Mouse (Mus musculus): ENCODE data around the gene Tec. TPM values are rescaled to one million over a fixed set of nuclear protein-coding genes. Genes with fewer than 3 reads are reported as not detected.

The Tec gene
- total RNA-seq (2015; ENCODE audit: low replicate concordance) (2.5 and 10.8 TPM in 2 replicates), total RNA-seq (2017; ENCODE audit: low replicate concordance) (2.4 and 5.7 TPM in 2 replicates)

DNA sequence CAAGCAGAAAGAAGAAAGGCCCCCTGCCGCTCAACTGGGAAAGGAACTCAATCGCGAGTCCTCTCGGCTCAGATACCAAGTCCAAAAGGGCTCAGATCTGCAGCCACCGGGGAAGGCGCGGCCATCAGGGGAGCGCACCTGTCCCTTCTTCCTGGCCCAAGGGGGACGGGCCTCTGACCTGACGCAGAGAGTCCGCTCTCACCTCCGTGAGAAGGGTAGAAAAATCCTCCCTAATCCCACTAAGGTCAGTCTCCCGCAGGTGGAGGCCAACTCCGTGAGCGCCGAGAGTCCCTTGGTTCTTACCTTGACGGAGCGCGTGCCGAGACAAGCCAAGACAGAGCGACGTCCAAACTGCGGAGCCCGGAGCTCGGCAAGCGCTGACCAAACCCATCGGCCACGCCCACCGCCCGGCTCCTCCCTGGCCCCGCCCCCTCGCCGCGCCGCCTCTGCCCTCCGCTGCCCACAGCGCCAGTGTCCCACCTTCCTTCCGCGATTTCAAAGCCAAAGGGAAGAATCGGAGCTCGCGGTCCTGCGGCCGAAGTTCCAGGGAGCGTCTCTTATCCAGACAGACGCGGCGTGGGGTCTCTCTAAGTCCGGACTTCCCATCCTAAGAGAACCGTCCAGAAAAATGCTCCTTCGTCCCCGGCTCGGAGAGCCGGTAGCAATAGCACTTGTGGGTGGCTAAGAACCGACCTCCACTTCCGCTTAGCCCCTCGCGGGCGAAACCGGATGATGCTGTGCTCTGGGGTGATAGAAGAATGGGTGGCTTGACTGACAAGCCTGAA lies at the start of gene Tec:
TSS of gene Tec (minus strand) at position 393 of the 785 bp plus-strand sequence.
- peak; percentile 91 for ATAC-seq (replicated peaks; ENCODE audit: low FRiP score, poor library complexity, severe bottlenecking)

DNA sequence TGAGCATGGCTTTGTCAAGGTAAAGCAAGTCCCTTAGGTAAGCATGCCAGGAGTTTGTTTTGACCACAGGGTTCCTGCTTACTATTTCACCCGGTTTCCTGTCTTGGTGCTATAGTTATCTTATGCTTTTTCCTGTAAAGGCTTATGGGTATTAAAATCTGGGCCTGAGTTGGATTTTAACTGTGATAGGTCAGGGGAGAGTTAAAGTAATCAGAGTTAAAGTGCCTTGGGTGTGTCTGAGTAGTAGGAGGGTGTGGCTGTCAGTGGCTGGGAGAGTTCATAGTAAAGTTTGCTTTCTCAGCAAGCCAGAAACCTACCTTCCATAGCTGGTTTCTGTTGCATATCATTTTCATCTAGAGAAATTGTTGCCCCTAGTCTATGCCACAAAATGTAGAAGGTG lies 48.6 kb upstream of the Tec start:
- ATAC-seq (replicated peaks; ENCODE audit: low FRiP score, poor library complexity, severe bottlenecking) = no peak

DNA sequence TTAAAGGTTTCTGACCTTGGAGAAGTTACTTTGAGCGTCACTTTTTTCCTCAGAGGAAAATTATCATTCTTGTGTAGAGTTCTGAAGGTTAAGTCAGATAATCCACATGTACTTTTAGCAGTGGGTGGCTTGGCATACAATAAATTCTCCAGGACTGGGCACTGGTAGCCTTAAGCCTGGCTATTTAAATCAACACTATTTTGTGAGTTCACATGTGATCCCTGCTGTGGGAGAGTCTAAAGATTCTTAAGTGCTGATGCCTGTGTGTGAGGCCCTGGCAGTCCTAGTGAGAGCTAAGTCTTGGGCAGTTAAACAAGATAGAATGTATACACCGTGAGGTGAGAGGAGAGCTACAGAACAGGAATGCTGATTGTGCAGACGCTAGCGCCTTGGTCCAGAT lies 47.8 kb upstream of the Tec start:
- ATAC-seq (replicated peaks; ENCODE audit: low FRiP score, poor library complexity, severe bottlenecking) = no peak

DNA sequence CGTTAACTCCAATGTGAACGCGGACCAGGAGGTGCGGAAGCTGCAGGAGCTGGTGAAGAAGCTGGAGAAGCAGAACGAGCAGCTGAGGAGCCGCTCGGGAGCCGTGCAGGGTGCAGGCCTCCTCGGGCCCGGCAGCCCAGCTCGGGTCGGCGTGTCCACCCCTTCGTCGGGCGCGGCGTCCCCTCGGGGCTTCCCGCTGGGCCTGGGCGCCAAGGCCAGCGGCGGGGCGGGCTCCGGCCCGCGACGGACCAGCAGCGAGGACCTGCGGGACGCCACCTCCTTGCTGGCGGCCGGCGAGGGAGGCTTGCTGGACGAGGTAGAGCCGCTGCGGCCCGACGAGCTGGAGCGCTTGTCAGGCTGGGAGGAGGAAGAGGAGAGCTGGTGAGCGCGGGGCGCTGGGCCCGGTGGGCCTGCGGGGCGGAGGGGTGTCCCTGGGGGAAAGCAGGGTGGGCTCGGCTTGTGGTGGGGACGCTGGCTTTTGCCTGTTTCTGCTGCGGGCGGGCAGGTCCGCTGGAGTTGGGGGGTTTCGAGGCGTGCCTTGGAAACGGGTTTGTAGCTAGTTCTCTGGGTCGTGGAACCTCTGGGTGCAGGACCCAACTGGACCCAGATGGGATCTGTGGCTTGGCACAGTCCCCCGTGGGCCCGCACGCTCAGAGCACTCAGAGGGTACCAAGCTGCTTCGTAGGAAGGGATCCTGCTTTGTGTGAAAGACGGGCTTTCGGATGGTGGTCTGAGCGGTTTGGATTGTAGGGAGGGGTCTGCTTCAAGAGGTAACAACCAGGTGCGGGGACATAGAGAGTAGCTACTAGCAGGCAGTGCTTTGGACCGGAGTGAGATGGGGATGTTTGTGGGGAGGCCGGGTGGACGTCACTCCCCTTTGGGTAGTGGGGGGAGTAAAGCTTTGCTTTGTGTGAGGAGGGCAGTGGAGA lies 46.6 kb upstream of the Tec start:
- no peak for ATAC-seq (replicated peaks; ENCODE audit: low FRiP score, poor library complexity, severe bottlenecking)

DNA sequence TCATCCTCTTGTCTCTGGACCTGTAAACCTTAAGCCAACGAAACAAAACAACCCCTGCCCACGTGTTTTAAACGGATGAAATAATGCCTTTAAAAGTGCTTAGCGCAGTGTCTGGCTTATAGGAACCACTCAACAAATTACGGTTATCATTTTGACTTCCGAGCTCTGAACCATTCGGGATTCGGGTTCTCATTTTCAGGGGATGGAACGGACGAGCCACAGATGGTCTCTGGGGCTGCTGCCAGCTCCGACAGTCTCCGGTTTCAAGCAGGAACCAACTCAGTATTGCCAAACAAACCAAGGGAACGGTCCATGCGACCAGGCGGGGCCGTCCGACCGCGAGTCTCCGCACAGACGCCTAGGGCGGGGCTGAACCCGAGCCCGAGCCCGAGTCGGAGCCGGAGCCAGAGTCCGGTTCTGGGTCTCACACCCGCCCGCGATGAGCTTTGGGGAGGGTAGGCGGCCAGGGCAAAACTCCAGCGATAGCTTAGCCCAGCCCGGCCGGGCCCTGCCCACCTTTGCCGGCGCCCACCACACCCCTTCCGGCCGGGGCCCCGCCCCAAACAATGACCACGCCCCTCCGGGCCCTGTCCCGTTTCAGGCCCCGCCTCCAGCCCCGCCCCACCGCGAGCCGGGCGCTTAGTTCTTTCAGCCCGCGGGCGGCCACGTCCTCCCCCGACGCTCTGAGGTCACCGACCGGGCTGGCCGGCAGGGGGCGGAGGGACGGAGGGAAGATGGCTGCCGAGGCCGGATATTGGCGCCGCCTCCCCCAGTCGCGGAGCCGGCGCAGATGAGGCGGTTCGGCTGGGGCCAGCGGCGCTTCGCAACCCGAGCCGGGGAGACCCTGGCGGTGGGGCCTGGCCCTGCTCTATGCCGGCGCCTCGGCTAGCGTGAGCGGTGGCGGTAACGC lies 45.6 kb upstream of the Tec start, which contains the start of gene Slain2:
TSS of gene Slain2 (plus strand) at position 657 of the 910 bp plus-strand sequence.
- ATAC-seq (replicated peaks; ENCODE audit: low FRiP score, poor library complexity, severe bottlenecking) = peak; percentile 96

DNA sequence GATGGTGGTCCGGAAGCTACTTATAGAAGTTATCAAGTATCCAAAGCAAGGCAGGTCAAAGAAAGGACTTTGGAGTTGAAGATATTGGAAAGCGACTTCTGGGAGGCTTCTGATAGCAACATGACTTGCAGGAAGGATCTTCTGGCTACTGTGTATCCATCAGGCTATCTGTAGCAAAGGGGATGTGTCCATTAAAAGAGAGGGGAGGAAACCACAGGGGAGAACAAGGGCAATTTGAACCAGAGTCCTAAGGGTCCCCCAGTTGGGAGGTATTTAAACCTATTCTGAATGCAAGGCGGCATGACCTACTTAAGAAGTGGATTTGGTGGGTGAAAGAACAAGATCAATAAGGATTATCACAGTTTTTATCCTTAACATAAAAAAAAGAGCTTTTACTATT lies 43.0 kb upstream of the Tec start:
- ATAC-seq (replicated peaks; ENCODE audit: low FRiP score, poor library complexity, severe bottlenecking) = no peak

DNA sequence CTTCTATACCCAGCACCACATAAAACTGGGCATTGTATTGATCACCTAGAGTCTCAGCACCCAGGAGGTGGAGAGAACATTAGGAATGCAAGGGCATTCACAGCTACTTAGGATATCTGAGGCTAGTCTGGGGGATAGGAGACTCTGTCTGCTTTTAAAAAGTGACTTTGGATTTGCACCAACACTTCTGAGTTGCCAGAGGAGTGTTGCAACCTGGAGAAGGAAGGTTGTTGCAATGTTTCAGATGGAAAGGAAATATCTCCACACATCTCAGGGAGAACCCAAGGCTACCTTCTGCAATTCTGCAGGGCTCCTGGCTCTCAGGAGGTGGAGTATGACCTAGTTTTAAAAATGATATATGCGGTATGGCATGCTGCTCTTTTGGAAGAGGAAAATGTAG lies 42.1 kb upstream of the Tec start:
- ATAC-seq (replicated peaks; ENCODE audit: low FRiP score, poor library complexity, severe bottlenecking) = no peak

DNA sequence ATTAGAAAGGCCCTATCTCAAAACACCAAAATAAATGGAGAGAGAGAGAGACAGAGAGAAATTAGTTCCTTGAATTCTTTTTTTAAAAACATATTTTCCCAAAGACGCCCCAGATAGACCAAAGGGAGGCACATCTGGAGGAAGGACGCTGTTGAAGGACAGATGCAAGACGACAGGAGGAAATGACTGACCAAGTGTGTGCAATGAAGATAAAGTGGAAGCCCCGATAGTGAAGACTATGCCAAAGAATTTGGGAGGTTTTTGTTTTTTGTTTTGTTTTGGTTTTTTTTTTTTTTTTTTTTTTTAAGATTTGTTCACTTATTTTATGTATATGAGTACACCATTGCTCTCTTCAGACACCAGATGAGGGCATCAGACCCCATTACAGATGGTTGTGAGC lies 41.1 kb upstream of the Tec start:
- no peak for ATAC-seq (replicated peaks; ENCODE audit: low FRiP score, poor library complexity, severe bottlenecking)

DNA sequence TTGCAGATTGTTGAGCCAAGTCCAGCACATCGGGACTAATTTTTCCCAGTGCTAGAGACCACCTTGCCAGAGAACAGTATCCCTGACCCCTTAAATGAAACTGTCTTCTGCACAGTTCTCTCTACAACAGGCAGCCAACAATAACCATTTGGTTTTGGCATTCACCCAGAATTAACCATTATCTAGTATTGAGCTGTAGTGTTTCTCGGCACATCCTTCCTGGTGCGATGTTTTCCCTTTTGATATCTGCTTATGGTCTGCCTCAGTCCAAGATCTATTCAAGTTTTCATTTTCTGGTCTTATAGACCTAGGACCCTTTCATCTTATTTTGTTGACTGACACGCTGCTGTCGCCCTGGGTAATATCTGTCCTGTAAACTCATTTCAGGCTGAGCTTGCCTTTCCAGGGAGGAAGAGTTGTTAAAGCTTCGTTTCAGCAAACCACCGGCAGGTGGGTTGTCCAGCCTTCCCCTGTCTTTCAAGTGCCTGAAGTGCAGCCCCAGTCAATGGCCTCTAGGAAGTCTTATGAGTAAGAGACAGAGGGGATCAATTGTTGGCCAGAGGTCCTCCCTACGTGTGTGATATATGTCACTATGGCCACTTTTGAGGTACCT lies 40.1 kb upstream of the Tec start:
- ATAC-seq (replicated peaks; ENCODE audit: low FRiP score, poor library complexity, severe bottlenecking) = no peak

DNA sequence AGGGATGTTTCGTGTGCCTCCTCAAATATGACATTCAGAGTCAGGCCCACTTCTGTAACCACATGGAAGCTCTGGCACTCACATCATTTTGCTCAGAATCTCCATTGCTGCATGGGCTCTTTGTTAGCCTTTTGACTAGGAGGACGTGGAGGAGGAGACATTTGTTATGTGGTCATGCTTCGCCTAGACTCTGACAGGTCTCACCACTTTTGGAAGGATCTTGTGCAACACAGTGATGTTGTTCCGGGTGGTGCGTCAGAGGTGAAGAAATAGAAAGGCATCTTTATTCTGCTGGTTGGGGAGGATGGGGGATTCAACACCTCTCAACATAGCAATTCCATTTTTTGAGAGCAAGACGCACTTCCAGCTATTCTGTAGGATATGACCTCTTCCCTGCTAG lies 39.1 kb upstream of the Tec start:
- ATAC-seq (replicated peaks; ENCODE audit: low FRiP score, poor library complexity, severe bottlenecking) = no peak

DNA sequence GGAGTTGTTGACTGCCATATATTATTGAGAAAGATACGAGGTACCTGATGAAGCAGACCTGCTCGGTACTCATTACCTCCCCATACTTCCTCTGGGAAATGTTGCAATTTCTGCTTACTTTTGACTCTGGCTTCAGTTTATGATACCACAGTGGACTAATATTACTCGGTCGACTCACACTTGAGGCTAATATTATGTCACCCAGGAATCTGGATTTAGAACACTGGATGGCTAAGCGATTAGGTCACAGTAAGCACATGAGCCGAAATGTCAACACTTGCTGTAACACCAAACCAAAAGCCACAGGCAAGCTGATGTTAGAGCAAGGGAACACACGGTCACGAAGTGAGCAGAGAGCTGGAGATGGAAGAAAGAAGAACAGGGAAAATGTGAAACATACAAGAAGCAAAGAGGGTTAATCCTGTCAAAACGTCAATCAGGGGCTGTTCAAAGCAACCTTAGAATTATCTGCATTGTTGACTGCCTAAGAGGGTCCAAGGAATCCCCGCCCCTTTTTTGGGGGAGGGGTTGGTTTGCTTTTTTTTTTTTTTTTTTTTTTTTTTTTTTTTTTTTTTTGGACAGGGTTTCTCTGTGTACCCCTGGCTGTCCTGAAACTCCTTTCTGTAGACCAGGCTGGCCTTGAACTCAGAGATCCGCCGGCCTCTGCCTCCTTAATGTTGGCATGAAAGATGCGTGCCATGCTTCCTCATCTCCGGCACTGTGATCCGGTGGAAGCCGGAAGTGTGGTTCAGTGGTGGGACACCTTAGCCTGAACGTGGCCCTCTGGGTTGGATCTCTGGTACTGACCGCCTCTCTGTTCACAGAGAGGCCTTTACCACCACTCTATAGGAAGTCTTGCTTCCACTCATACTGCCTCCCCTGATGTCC lies 36.9 kb upstream of the Tec start:
- ATAC-seq (replicated peaks; ENCODE audit: low FRiP score, poor library complexity, severe bottlenecking) = no peak

DNA sequence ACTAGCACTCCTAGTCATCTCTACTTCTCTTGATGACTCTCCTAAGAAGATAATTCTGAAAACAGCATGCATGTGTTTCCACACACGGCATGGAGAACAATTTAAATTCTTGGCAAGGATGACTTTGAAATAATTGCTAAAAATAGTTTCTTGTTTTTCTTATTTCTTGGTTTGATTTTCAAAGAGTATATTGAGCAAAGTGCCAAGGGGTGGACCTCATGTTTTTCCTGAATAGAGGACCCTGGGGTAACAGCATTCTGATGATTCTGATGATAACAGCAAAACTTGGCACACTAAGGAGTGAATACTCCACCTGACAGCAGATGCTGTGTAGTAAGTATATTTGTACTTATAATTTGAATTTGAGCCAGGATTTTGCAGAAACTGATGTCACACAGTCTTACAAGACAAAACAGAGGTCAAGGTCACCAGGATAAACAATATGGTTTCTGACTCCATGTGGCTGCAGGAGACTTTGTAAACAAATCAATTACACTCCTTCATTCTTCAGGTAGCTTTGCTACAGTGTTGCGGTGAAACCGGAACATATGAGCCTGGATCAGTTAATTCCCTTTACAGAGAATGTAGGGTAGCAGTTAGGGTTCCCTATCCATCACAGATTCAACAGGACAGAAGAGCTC lies 34.7 kb upstream of the Tec start:
- ATAC-seq (replicated peaks; ENCODE audit: low FRiP score, poor library complexity, severe bottlenecking) = no peak

DNA sequence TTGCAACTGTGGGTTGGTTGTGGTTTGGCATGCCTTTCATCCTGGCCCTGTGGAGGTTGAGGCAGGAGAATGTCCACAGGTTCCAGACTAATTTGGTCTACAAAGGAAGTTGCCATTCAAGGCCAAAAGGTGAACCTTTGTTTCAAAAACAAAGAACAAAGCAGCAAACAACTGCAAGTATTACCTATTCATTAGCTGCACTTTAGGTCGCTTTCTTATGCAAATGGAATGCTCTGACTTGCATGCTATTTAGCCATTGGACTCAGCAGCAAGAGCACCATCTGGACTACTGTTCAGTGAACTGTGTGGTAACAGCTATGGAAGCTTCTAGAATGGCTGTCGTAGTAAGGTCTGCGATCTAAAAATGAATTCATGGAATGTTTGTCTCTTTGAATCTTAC lies 34.0 kb upstream of the Tec start:
- ATAC-seq (replicated peaks; ENCODE audit: low FRiP score, poor library complexity, severe bottlenecking) = no peak

DNA sequence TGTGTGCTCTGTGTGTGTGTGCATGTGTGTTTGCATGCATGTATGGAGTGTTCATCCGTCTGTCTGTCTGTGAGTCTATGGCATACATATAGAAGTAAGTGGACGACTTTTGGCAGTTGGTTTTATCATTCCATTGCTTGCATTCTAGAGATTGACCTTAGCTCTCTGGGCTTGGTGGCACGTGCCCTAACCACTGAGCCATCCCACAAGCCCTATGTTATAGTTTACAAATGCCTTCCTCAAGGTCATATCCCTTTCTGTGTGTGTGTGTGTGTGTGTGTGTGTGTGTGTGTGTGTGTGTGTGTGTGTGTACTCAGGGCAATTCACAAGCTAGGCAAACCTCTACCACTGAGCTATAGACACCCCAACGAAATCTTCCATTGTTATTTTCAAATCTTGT lies 33.6 kb upstream of the Tec start:
- ATAC-seq (replicated peaks; ENCODE audit: low FRiP score, poor library complexity, severe bottlenecking) = no peak

DNA sequence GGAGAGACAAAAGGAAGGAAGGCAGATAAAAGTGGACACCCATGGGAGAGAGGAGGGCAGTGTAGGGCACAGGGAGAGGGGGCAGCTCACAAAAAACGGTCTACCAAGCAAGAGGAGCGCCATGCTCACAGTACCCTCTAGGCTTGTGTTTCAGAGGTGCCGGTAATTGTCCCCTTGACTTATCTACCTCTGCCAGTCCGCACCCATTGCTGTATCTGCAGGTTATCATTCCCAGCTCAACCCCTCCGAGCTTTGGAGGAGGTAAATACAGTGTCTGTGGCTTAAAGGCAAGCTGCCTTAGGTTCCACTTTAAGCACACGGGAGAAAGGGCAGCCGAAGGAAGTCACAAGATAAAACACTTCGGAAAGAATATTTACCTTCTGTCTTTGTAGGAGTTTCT lies 31.0 kb upstream of the Tec start:
- ATAC-seq (replicated peaks; ENCODE audit: low FRiP score, poor library complexity, severe bottlenecking) = no peak

DNA sequence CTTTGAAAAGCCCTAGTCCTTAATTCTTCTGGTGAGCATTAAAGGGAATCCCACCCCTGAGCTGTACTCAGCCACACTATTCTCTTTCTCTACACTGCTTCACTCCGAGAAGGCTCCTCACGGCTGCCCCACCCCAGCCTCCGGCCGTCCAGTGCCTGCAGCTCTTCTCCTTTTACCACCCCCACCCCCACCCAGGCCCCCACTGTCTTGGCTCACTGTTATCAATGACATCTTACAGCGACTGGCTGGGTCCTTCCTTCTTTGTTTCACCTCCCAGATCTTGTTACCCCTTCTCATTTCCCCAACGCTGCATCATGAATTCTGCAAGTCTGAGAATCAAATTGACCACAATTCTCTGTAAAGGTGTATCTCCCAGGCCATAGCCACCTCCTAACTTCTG lies 29.7 kb upstream of the Tec start:
- no peak for ATAC-seq (replicated peaks; ENCODE audit: low FRiP score, poor library complexity, severe bottlenecking)

DNA sequence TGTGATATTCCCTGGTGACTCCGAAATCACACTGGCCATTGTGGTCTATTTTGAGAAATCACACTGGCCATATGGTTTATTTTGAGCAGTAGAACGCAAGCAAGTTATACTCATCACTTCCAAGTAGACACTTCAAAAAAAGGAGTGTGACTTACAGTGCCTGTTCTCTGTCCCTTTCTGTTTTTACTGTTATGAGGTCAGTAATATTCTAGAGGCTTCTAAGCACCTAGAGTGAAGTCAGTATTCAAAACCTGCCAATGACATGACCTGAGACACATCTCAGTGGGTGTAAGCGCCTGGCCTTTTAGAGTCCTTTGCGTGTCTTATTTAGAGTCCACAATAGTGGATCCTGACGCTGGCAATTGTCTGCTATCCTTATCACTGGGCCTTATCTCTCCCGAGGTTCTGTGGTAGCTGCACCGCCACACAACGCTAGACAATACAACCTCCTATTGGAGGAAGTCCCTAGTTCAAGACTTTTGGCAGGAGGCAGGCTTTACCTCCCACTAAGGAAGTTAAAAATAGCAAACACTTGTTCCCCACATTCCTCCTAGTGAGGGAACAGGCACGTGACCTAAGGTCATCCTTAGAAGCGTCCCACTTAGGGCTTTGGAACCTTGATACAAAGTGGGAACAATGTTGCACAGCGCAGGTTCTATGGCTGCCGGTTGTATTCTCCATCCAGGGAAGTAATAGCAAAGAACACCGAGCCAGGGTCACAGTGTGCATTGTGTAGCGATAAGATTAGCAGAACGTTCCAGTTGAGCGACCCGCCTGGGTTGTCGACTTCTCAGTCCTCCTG lies 28.4 kb upstream of the Tec start:
- no peak for ATAC-seq (replicated peaks; ENCODE audit: low FRiP score, poor library complexity, severe bottlenecking)

All from erythroid progenitor cell, adult 5-6 weeks (primary cell).